Mouse (Mus musculus) forebrain, embryonic 16.5 days (tissue): ENCODE results near the gene Nfya. TPM values are rescaled to one million over a fixed set of nuclear protein-coding genes. Genes with fewer than 3 reads are reported as not detected.

Experiments used
- ATAC-seq: fragments of 200-750 bp; cut with Nextera tagmentation; 2 replicates; pipeline ENCODE4 v1.8.0; 2017; ENCODE audit warnings: mild to moderate bottlenecking, moderate library complexity
- H3K27ac ChIP-seq: fragments of 300-500 bp; sonication (generic); 2 replicates; pipeline ENCODE4 v1.5.1; 2014; ENCODE audit warnings: low read length, control low read depth
- H3K27me3 ChIP-seq: fragments of 300-500 bp; sonication (generic); replicated peaks from 2 replicates; pipeline ENCODE4 v1.6.1; 2014; ENCODE audit warnings: low read length; ENCODE audit not compliant: control insufficient read depth, insufficient read depth
- H3K36me3 ChIP-seq: fragments of 300-500 bp; sonication (generic); 2 replicates; pipeline ENCODE4 v1.6.1; 2014; ENCODE audit not compliant: control insufficient read depth, insufficient read depth
- H3K4me1 ChIP-seq: fragments of 300-500 bp; sonication (generic); replicated peaks from 2 replicates; pipeline ENCODE4 v1.6.1; 2014; ENCODE audit warnings: low read length; ENCODE audit not compliant: control insufficient read depth, insufficient read depth
- H3K4me2 ChIP-seq: fragments of 300-500 bp; sonication (generic); 2 replicates; pipeline ENCODE4 v1.6.1; 2014; ENCODE audit warnings: mild to moderate bottlenecking, low read length, control low read depth
- H3K4me3 ChIP-seq: fragments of 300-500 bp; sonication (generic); replicated peaks from 2 replicates; pipeline ENCODE4 v1.5.1; 2014; ENCODE audit warnings: mild to moderate bottlenecking, low read length, control low read depth
- H3K9ac ChIP-seq: fragments of 300-500 bp; sonication (generic); replicated peaks from 2 replicates; pipeline ENCODE4 v1.6.1; 2014; ENCODE audit warnings: low read depth, low read length, control low read depth
- H3K9me3 ChIP-seq: fragments of 300-500 bp; sonication (generic); 2 replicates; pipeline ENCODE4 v1.6.1; 2016; ENCODE audit warnings: low read length; ENCODE audit not compliant: control insufficient read depth
- WGBS: fragments of 180-500 bp; shearing (Covaris S2); extraction: QIAGEN DNeasy Blood & Tissue Kit; methylation state at CpG from one replicate; pipeline ENCODE4 v1.1.7; 2014; 5-methylcytosine and 5-hydroxymethylcytosine counted together
- polyA plus RNA-seq: library from polyadenylated mRNA; unstranded; fragments of >200 nt; fragmentation: Nextera tagmentation; extraction: Ambion mirVana; gene quantifications from 2 replicates; pipeline ENCODE4 v1.2.1, GENCODE M21; 2015

Gene Nfya
- polyA plus RNA-seq, 1 experiment from 2014 or later: 19.7 TPM

DNA sequence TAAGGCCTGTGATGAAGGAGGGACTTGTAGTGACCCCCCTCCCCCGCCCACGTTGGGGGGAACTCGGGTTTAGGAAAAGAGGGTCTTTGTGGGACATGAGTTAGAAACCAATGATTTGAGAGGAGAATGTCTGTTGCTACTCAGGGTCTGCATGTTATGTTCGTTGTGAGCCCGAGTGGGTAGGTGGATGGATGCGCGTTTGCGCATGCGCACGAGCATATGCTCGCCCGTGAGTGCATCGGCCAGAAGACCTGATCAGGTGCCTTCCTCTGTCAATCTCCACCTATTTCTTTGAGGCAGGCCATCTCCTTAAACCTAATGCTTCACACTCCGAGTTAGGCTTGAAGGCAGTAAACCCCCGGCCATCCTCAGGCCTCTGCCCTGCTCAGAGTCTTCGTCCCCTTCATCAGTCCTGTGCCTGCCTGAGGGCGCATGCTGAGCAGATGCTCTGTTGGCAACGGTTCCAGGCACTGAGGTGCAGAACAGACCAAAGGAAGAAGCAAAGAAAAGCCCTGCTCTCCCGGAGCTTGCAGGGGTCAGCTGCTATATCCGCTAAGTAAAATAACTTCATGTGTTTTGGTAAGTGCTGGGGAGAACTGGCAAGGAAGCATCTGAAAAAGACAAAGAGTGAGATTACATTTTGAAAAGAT is 23.4 kb upstream of the Nfya start:
- Histone ChIP-seq H3K4me2 (no peak overlapping the region), H3K27ac (no peak overlapping the region), H3K36me3 (no peaks in the 10 kb centered on the region), H3K27me3 (no peaks in the 10 kb centered on the region), H3K9ac (no peak overlapping the region), H3K4me1 (peaks cover 6% of the 10 kb centered on the region), H3K9me3 (no peaks in the 10 kb centered on the region), H3K4me3 (no peak overlapping the region)
- WGBS: 79% methylated on average over 20 of the region's 20 CpGs
- ATAC-seq: no peak

DNA sequence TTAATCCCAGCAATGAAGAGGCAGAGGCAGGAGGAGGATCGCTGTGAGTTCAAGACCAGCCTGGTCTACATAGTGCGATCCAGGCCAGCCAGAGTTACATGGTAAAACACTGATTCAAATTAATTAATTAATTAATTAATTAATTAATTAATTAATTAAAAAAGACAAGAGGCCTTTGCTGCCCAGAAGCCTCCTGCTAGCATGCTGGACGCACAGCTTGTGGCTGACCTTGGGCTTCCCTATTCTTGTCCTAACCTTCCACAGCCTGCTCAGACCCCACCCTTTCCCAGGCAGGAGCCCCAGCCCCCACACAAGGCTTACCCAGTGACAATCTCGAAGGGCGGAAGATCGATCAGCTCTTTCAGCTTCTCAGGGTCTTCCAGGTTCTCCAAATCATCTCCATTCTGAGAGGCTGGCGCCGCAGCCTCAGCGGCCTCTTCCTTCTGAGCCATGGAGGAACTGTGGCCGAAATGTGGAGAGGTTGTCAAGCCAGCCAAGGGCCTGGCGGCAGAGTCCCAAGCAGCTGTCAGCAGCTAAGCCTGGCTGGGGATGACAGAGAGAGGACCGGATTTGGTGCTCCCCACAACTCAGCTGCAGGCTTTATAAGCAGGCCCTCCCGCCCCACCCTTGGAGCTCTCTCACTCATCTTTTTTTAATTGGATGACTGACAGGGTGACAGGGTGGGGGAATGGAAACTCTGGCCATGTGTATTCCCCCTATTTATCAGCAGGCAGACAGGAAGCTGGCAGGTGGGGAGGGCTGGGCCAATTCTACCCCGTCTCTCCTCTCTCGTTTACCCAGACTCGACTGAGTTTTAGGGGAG is 22.7 kb upstream of the Nfya start, which contains the start of gene Apobec2:
Gene Apobec2, minus strand, starts transcription at position 773 of the 823 bp plus-strand sequence.
- Histone ChIP-seq H3K9ac (no peak within 1 kb of the TSS), H3K27ac (no peak within 1 kb of the TSS)

DNA sequence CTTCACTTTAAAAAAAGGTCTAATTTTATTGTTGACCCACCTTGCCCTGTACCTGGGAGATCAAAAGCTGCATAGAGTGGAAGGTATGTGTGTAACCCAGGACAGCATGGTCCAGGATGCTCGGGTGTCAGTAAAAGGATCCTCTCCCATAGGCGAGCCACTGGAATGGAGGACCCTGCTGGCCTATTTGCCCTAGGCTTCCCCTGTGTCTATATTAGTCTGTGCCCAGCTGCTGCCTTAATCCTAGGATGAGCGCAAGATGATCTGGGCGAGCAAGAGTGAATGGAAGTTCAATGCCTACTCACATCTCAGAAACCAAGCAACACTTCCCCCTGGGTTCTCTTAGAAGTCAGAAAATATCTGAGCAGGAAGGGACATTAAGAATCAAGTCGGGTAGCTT is 21.3 kb upstream of the Nfya start:
- H3K27ac ChIP-seq: no peak overlapping the region
- no peak for ATAC-seq
- WGBS: 86% methylated on average over 5 of the region's 5 CpGs
- no peaks in the 10 kb centered on the region for H3K9me3 ChIP-seq
- H3K27me3 ChIP-seq: no peaks in the 10 kb centered on the region
- H3K4me1 ChIP-seq: peaks cover 5% of the 10 kb centered on the region
- no peak overlapping the region for H3K9ac ChIP-seq
- no peaks in the 10 kb centered on the region for H3K36me3 ChIP-seq
- no peak overlapping the region for H3K4me2 ChIP-seq
- H3K4me3 ChIP-seq: no peak overlapping the region

More for the DNA sequence above, 22.7 kb upstream of the Nfya start, which contains the start of gene Apobec2:
- no peak within 1 kb of the TSS for H3K4me3 ChIP-seq
- no peaks in the 10 kb centered on the region for H3K27me3 ChIP-seq
- WGBS: 64% methylated on average over 16 of the region's 16 CpGs
- H3K4me1 ChIP-seq: peaks cover 3% of the 10 kb centered on the region
- H3K36me3 ChIP-seq: no peaks in the 10 kb centered on the region
- no peak for ATAC-seq
- no peak within 1 kb of the TSS for H3K4me2 ChIP-seq
- H3K9me3 ChIP-seq: no peaks in the 10 kb centered on the region

DNA sequence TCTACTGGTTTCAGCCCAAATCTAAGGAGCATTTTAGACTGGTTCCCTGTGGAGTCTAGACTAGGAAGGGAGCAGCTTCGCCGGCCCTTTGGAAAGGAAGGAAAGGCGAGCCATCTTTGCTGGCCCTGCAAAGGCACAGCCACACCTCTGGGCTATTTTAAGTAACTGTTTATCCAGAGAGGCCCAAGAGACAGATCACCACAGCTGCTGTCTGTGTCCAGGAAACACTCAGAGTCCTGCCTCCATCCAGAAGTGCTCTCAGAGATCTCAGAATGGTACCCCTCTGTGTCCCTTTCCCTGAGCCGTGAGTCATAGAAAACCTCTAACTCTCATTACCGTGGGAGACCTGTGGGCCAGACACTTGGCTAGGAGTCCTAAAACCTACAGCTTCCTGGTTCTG is 20.7 kb upstream of the Nfya start:
- WGBS: 70% methylated on average over 5 of the region's 5 CpGs
- Histone ChIP-seq H3K36me3 (no peaks in the 10 kb centered on the region), H3K9me3 (no peaks in the 10 kb centered on the region), H3K27ac (no peak overlapping the region), H3K4me2 (no peak overlapping the region), H3K9ac (no peak overlapping the region), H3K27me3 (no peaks in the 10 kb centered on the region), H3K4me1 (peaks cover 10% of the 10 kb centered on the region), H3K4me3 (no peak overlapping the region)
- ATAC-seq: no peak

DNA sequence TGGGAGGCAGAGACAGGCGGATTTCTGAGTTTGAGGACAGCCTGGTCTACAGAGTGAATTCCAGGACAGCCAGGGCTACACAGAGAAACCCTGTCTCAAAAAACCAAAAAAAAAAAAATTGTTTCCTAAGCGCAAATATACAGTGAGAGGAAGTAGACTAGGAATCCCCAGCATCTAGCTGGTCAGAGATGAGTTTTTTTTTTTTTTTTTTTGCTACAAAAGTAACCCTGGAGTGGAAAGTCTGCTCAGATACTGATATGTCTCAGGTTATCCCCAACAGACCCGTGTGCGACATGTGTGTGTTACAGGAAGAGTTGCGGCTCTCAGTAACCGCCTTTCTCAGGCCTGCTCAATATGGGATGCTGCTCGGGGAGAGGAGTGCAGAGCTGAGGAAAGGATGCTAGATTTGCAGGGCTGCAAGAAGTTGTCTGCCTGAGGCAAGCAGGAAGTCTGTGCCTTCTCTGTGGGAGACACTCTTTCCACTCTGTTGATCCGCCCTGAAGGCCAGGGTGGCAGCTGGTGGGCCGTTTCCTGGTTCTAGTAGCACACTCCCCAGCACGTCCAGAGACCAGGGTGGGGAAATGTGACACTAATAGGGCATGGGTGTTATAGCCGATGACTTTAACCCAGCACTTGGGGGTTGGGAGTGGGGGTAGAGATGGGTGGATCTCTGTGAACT is 18.3 kb upstream of the Nfya start:
- Histone ChIP-seq H3K36me3 (no peaks in the 10 kb centered on the region), H3K27me3 (no peaks in the 10 kb centered on the region), H3K4me2 (no peak overlapping the region), H3K4me1 (peaks cover 10% of the 10 kb centered on the region), H3K4me3 (no peak overlapping the region), H3K9ac (no peak overlapping the region), H3K27ac (no peak overlapping the region), H3K9me3 (no peaks in the 10 kb centered on the region)
- WGBS: 86% methylated on average over 11 of the region's 11 CpGs
- no peak for ATAC-seq

DNA sequence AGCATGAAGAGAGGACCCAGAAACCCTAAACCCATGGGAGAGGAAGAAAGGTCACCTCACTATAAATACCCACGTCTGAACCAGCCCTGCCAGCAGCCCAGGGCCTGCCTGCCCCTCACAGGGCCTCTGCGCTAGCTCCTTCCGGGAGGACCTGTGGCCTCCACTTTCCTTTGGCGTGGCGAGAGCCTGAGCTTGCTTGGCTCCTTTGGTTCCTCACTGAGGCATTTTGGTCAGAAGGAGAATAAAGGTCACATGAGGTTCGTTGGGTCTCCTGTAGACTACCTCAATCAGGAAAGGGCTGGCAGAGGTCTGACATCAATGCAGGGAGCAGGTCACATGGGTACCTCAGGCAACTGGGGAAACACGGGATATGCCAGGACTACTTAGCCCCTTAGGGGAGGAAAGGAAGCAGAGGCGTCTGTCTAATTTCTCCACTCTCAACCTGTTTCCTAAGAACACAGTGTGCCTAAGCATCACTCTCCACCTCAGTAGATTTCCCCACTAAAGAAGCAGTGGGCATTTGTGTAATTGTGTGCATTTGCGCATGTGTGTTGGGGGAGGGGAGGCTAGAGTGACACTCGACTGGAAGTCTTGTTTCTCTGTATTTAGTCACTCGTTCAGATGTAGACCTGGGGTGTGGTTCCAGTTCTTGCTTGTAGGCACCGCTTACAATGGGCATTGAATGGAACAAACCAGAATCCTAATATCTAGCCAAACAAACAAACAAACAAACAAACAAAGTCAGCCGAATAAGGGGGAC is 17.5 kb upstream of the Nfya start:
- ATAC-seq: no peak
- no peak overlapping the region for H3K4me3 ChIP-seq
- no peak overlapping the region for H3K27ac ChIP-seq
- no peaks in the 10 kb centered on the region for H3K36me3 ChIP-seq
- peaks cover 7% of the 10 kb centered on the region; the same call in 1 of the 2 replicates for H3K4me1 ChIP-seq
- no peaks in the 10 kb centered on the region for H3K9me3 ChIP-seq
- 79% methylated on average over 13 of the region's 13 CpGs for WGBS
- no peak overlapping the region for H3K4me2 ChIP-seq
- H3K9ac ChIP-seq: no peak overlapping the region
- no peaks in the 10 kb centered on the region for H3K27me3 ChIP-seq

DNA sequence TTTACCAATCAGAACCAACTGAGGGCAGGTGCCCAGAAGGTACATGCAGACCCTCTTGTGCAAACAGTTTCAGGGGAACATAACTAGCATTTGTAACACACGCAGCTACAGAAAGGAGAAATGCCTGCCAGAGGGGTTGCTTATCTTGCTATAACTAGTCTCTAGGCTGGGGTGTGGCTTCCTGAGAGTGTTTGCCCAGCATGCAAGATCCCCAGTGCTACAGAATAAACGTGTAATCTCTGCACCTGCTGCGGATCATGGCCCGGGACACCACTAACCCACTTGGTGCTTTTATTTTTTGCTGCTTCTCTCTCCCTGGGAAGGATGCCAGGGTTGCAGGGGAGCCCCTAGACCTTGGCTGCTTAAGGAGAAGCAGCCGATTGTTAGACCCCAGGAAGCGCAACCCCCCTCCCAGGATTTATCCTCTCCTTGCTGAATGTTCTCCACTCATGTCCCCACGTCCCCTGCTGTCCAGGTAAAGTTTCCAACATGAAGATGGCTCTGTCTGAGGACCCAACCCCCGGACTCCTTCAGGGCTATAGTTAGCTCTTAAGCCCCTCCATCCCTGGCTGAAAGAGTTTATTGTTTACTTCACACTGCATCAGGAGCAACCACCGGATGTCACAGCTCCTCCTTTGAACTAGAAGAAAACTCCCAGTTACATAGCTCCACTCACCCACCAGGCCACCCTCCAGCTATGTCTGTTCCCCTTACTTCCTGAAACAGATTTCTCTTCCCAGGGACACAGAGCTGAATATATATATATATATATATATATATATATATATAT is 16.3 kb upstream of the Nfya start:
- Histone ChIP-seq H3K4me1 (peaks cover 7% of the 10 kb centered on the region; the same call in 1 of the 2 replicates), H3K9me3 (no peaks in the 10 kb centered on the region), H3K27ac (no peak overlapping the region), H3K36me3 (no peaks in the 10 kb centered on the region), H3K9ac (0 out of 2 replicates have a peak overlapping the region, but pooled peaks have one; percentile 1), H3K27me3 (no peaks in the 10 kb centered on the region), H3K4me3 (no peak overlapping the region), H3K4me2 (no peak overlapping the region)
- ATAC-seq: no peak
- WGBS: 18% methylated on average over 9 of the region's 9 CpGs

DNA sequence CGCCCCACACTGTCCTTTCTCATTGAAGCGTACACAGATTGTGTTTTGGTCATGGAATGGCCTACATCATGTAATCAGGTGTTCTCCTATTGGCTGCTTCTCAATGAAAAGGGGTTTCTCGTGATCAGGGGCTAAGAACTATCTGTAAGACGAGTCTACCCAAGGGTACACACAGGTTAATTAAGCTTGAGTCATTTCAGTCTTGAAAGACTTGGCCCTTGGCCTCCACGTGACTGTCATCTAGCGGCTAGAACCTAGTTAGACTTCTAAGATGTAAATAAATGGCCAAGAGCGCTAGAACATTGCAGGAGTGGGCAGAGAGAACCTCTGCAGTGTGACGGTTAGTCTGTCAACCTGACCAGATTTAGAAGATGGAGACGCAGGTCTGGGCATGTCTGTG is 14.5 kb upstream of the Nfya start:
- Histone ChIP-seq H3K9me3 (no peaks in the 10 kb centered on the region), H3K27ac (no peak overlapping the region), H3K9ac (no peak overlapping the region), H3K4me3 (no peak overlapping the region), H3K4me2 (no peak overlapping the region), H3K4me1 (peaks cover 7% of the 10 kb centered on the region; the same call in 1 of the 2 replicates), H3K27me3 (no peaks in the 10 kb centered on the region), H3K36me3 (no peaks in the 10 kb centered on the region)
- WGBS: 74% methylated on average over 9 of the region's 9 CpGs
- no peak for ATAC-seq
